Mouse (Mus musculus): ENCODE data around the gene Chrna4.
A peak's percentile ranks its signal among the peaks of the same experiment; 100 is the strongest.

The Chrna4 gene

GRCm38 (mm10) chr2:181038644-181039355 lies 4.5 kb downstream of the Chrna4 start:
- DNase-seq (ENCODE audit: extremely low read depth, insufficient read length, low spot score): no peak

- DNase-seq (ENCODE audit: extremely low read depth, insufficient read length, low spot score): no peak
Measured at GRCm38 (mm10) chr2:181036561-181036960, 6.8 kb downstream of the Chrna4 start.

GRCm38 (mm10) chr2:181035186-181035585 lies 8.2 kb downstream of the Chrna4 start:
- DNase-seq (ENCODE audit: extremely low read depth, insufficient read length, low spot score): no peak

GRCm38 (mm10) chr2:181033310-181033709 lies 10.0 kb downstream of the Chrna4 start:
- no peak for DNase-seq (ENCODE audit: extremely low read depth, insufficient read length, low spot score)

- DNase-seq (ENCODE audit: extremely low read depth, insufficient read length, low spot score): no peak
Measured at GRCm38 (mm10) chr2:181032407-181032806, 10.9 kb downstream of the Chrna4 start.

- no peak for DNase-seq (ENCODE audit: extremely low read depth, insufficient read length, low spot score)
Measured at GRCm38 (mm10) chr2:181031406-181031934, 11.9 kb downstream of the Chrna4 start.

GRCm38 (mm10) chr2:181008339-181008738 lies 35.0 kb downstream of the Chrna4 start:
- DNase-seq (ENCODE audit: extremely low read depth, insufficient read length, low spot score): no peak

- DNase-seq (ENCODE audit: extremely low read depth, insufficient read length, low spot score): no peak
Measured at GRCm38 (mm10) chr2:181007054-181007453, 36.3 kb downstream of the Chrna4 start.

- no peak for DNase-seq (ENCODE audit: extremely low read depth, insufficient read length, low spot score)
Measured at GRCm38 (mm10) chr2:180996905-180997304, 46.4 kb downstream of the Chrna4 start.

- peak; percentile 18 for DNase-seq (ENCODE audit: extremely low read depth, insufficient read length, low spot score)
Measured at GRCm38 (mm10) chr2:180996436-180996835, 46.9 kb downstream of the Chrna4 start.

- no peak for DNase-seq (ENCODE audit: extremely low read depth, insufficient read length, low spot score)
Measured at GRCm38 (mm10) chr2:180995457-180995856, 47.9 kb downstream of the Chrna4 start.

GRCm38 (mm10) chr2:180994360-180994759 lies 49.0 kb downstream of the Chrna4 start:
- DNase-seq (ENCODE audit: extremely low read depth, insufficient read length, low spot score): no peak

GRCm38 (mm10) chr2:180990347-180990746 lies 53.0 kb downstream of the Chrna4 start:
- DNase-seq (ENCODE audit: extremely low read depth, insufficient read length, low spot score): no peak

GRCm38 (mm10) chr2:180988948-180989347 lies 54.4 kb downstream of the Chrna4 start:
- no peak for DNase-seq (ENCODE audit: extremely low read depth, insufficient read length, low spot score)

- no peak for DNase-seq (ENCODE audit: extremely low read depth, insufficient read length, low spot score)
Measured at GRCm38 (mm10) chr2:180988347-180988913, 54.9 kb downstream of the Chrna4 start.

GRCm38 (mm10) chr2:180987432-180988030 lies 55.8 kb downstream of the Chrna4 start:
- no peak for DNase-seq (ENCODE audit: extremely low read depth, insufficient read length, low spot score)

- no peak for DNase-seq (ENCODE audit: extremely low read depth, insufficient read length, low spot score)
Measured at GRCm38 (mm10) chr2:180987001-180987400, 56.3 kb downstream of the Chrna4 start.

- no peak for DNase-seq (ENCODE audit: extremely low read depth, insufficient read length, low spot score)
Measured at GRCm38 (mm10) chr2:180986449-180986848, 56.9 kb downstream of the Chrna4 start, which contains the start of gene Col20a1. Gene Col20a1, plus strand, starts transcription at chr2:180986535.

GRCm38 (mm10) chr2:180985635-180986034 lies 57.7 kb downstream of the Chrna4 start:
- DNase-seq (ENCODE audit: extremely low read depth, insufficient read length, low spot score): no peak

GRCm38 (mm10) chr2:180981133-180981532 lies 62.2 kb downstream of the Chrna4 start:
- no peak for DNase-seq (ENCODE audit: extremely low read depth, insufficient read length, low spot score)

All from 3134 (cell line).